Mouse (Mus musculus) stomach, postnatal 0 days (tissue): ENCODE measurements around the gene Mtcp1.

Experiments used
- CTCF ChIP-seq: IDR thresholded peaks from 2 replicates; pipeline ENCODE4 v1.5.1; 2016; ENCODE audit warnings: antibody characterized with exemption, low read depth, mild to moderate bottlenecking, moderate library complexity
- EP300 ChIP-seq: optimal IDR thresholded peaks from 2 replicates; pipeline ENCODE3; 2016; ENCODE audit warnings: antibody characterized with exemption

GRCm38 (mm10) chrX:75402668-75403067 lies 13.7 kb downstream of the Mtcp1 start:
- no peak for TF ChIP-seq EP300
- TF ChIP-seq CTCF = no peak
